Mouse (Mus musculus): ENCODE data around the gene Fam205a3. TPM values are rescaled to one million over a fixed set of nuclear protein-coding genes. Genes with fewer than 3 reads are reported as not detected.

Gene Fam205a3
- not detected in 2 replicates for polyA plus RNA-seq (2021; fragmentation: Nextera tagmentation)
- long read RNA-seq, experiment 1, partial matches to known transcripts = 1 of 8 reads
- long read RNA-seq, experiment 1, other reads (novel, unspliced or antisense) = 7 of 8 reads
- long read RNA-seq, experiment 2 = 0 reads

GRCm38 (mm10) chr4:42318034-42318433 is at the start of gene Fam205a3:
Gene Fam205a3 (plus strand): TSS chr4:42318334.

DNA sequence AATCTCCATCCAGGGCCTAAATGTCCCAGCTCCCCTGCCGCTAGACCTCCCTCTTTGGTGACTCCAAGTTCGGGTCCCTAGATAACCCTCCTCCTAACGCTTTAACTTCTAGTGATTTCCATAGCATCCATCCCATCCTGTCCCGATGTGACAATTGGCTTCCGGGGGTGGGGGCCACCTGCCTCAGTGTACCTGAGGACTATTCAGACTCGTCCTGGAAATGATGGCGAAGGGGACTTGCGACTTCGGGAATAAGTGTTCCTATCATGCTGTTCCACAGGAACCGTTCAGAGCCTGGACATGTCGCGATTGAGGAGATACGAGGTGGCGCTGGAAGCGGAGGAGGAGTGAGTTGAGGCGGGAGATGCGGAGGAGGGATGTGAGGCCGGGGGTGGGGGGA is 24.2 kb upstream of the Fam205a3 start, which contains the start of gene Gm21953:
Gm21953 (plus strand) TSS at position 301 of the 400 bp plus-strand sequence.

Other genes with a start within 250 kb of the Fam205a3 start
- not detected in 2 replicates for gene Gm3893, start 227.1 kb upstream of the Fam205a3 start, polyA plus RNA-seq (2021; fragmentation: Nextera tagmentation)
- gene Gm13304, start 203.5 kb upstream of the Fam205a3 start, polyA plus RNA-seq (2021; fragmentation: Nextera tagmentation) = 0.55 and 42.4 TPM in 2 replicates
- 24.6 and 50.3 TPM in 2 replicates for gene Gm13306, start 164.9 kb upstream of the Fam205a3 start, polyA plus RNA-seq (2021; fragmentation: Nextera tagmentation)
- 1.8 and 4.4 TPM in 2 replicates for gene Gm13305, start 149.7 kb upstream of the Fam205a3 start, polyA plus RNA-seq (2021; fragmentation: Nextera tagmentation)
- gene Gm10600, start 77.7 kb upstream of the Fam205a3 start, polyA plus RNA-seq (2021; fragmentation: Nextera tagmentation) = 1.0 TPM in 1 of 2 replicates, not detected in the other
- not detected in 2 replicates for gene Ccl21b, start 62.6 kb upstream of the Fam205a3 start, polyA plus RNA-seq (2021; fragmentation: Nextera tagmentation)
- gene Gm21953, start 24.1 kb upstream of the Fam205a3 start, polyA plus RNA-seq (2021; fragmentation: Nextera tagmentation) = 2.0 TPM in 1 of 2 replicates, not detected in the other
- gene Gm21586, start 121.0 kb downstream of the Fam205a3 start, polyA plus RNA-seq (2021; fragmentation: Nextera tagmentation) = 2.0 TPM in 1 of 2 replicates, not detected in the other
- 0.14 TPM in 1 of 2 replicates, not detected in the other for gene Gm2163, start 148.4 kb downstream of the Fam205a3 start, polyA plus RNA-seq (2021; fragmentation: Nextera tagmentation)
- not detected in 2 replicates for gene Fam205a2, start 209.8 kb downstream of the Fam205a3 start, polyA plus RNA-seq (2021; fragmentation: Nextera tagmentation)